In genomic region chr1:31016068-31016467, GRCm38 (mm10) we compare ENCODE assay signal across 30 mouse cellular contexts. TPM values are rescaled to one million over a fixed set of nuclear protein-coding genes. Genes with fewer than 3 reads are reported as not detected.
"Had no signal": no experiment of that assay in that cellular context is flagged by ENCODE, and none has a peak within 500 bp of the region (broad histone marks: within the 10 kb centered on the region; RNA-seq: fewer than 3 reads in every experiment).

No protein-coding gene starts in this region.

- H3K4me3 ChIP-seq: gastrocnemius, adult 2 months; heart, adult 2 months; hindbrain, embryonic 10.5 days; hindbrain, embryonic 12.5 days; intestine, embryonic 15.5 days; layer of hippocampus, adult 2 months; left cerebral cortex, adult 2 months; limb, embryonic 10.5 days; limb, embryonic 12.5 days; liver, embryonic 13.5 days had no signal

- DNase-seq: gastrocnemius, adult 2 months; gastrocnemius, postnatal 10 days; gastrocnemius, postnatal 25 days; heart, adult 2 months; heart, postnatal 10 days; heart, postnatal 4 days; kidney, adult 18-20 months; kidney, adult 8-10 months; kidney, postnatal 10 days; kidney, postnatal 25 days; kidney, postnatal 4 days; liver, embryonic 13.5 days had no signal

- ATAC-seq: hindbrain, embryonic 16.5 days; inflammation-experienced regulatory T-cells, adult 6 months; intestine, embryonic 15.5 days; intestine, postnatal 0 days had no signal

- H3K27me3 ChIP-seq: hindbrain, embryonic 12.5 days; intestine, embryonic 15.5 days; limb, embryonic 12.5 days; liver, embryonic 13.5 days had no signal

- H3K36me3 ChIP-seq: hindbrain, embryonic 10.5 days; hindbrain, embryonic 12.5 days; intestine, embryonic 15.5 days; limb, embryonic 10.5 days; limb, embryonic 12.5 days; liver, embryonic 13.5 days had no signal

- H3K9me3 ChIP-seq: hindbrain, embryonic 10.5 days; hindbrain, embryonic 12.5 days; intestine, embryonic 15.5 days; limb, embryonic 10.5 days; limb, embryonic 12.5 days; liver, embryonic 13.5 days had no signal

- H3K4me1 ChIP-seq: hindbrain, embryonic 10.5 days; hindbrain, embryonic 12.5 days; intestine, embryonic 15.5 days; limb, embryonic 10.5 days; limb, embryonic 12.5 days; liver, embryonic 13.5 days had no signal

- H3K9ac ChIP-seq: hindbrain, embryonic 12.5 days; hindbrain, embryonic 14.5 days; intestine, embryonic 15.5 days; limb, embryonic 12.5 days; liver, embryonic 13.5 days had no signal

- H3K4me2 ChIP-seq: heart, embryonic 11.5 days; hindbrain, embryonic 12.5 days; hindbrain, embryonic 14.5 days; intestine, embryonic 15.5 days; limb, embryonic 12.5 days; liver, embryonic 13.5 days had no signal

- H3K27ac ChIP-seq: gastrocnemius, adult 2 months; hindbrain, embryonic 10.5 days; hindbrain, embryonic 12.5 days; hindbrain, embryonic 14.5 days; intestine, embryonic 15.5 days; layer of hippocampus, adult 2 months; left cerebral cortex, adult 2 months; limb, embryonic 10.5 days; limb, embryonic 12.5 days; liver, embryonic 13.5 days had no signal

RNA-seq across cellular contexts. Expression of gene AC153137.1, which starts 38.3 kb away (rescaled TPM):
- polyA plus RNA-seq: frontal cortex, adult 2 months; heart, adult 2 months; heart, embryonic 11.5 days; heart, embryonic 14.5 days; heart, embryonic 16.5 days; hindbrain, embryonic 10.5 days; hindbrain, embryonic 12.5 days; hindbrain, embryonic 14.5 days; hindbrain, embryonic 16.5 days; inflammation-experienced regulatory T-cells, adult 6 months; intestine, embryonic 15.5 days; intestine, postnatal 0 days; kidney, embryonic 14.5 days; kidney, embryonic 16.5 days; limb, embryonic 10.5 days; limb, embryonic 12.5 days; limb, embryonic 14.5 days; liver, embryonic 13.5 days had no signal
